20 mouse cellular contexts compared by ENCODE assay signal in genomic region chr8:12535617-12536016, GRCm38 (mm10). TPM values are rescaled to one million over a fixed set of nuclear protein-coding genes. Genes with fewer than 3 reads are reported as not detected.
DNase-seq lines count a peak whose midpoint lies in the region; ATAC-seq and TF ChIP-seq lines count a peak whose summit lies in the region.
"Had no signal": no experiment of that assay in that cellular context is flagged by ENCODE, and none has a peak within 500 bp of the region (broad histone marks: within the 10 kb centered on the region; RNA-seq: fewer than 3 reads in every experiment).

No protein-coding gene starts in this region.

- ATAC-seq in hindbrain, postnatal 0 days: no peak
- no peak for ATAC-seq in stomach, embryonic 15.5 days (ENCODE audit: insufficient read depth, low FRiP score, low read depth)
- ATAC-seq: intestine, postnatal 0 days; liver, postnatal 0 days had no signal

- no peaks in the 10 kb centered on the region for H3K27me3 ChIP-seq in hindbrain, postnatal 0 days (ENCODE audit: insufficient read depth, low read length)
- no peaks in the 10 kb centered on the region for H3K27me3 ChIP-seq in hindbrain, embryonic 10.5 days (ENCODE audit: insufficient read depth, poor library complexity, severe bottlenecking)
- no peaks in the 10 kb centered on the region for H3K27me3 ChIP-seq in stomach, embryonic 15.5 days (replicated peaks)

- H3K4me2 ChIP-seq in hindbrain, postnatal 0 days (ENCODE audit: low read depth, low read length): no peak overlapping the region
- peak overlapping the region; percentile 25; the same call in 1 of the 2 replicates for H3K4me2 ChIP-seq in stomach, embryonic 15.5 days
- H3K4me2 ChIP-seq: limb, embryonic 12.5 days had no signal

- H3K36me3 ChIP-seq in hindbrain, postnatal 0 days (ENCODE audit: insufficient read depth, low read length): no peaks in the 10 kb centered on the region
- no peaks in the 10 kb centered on the region for H3K36me3 ChIP-seq in hindbrain, embryonic 10.5 days
- no peaks in the 10 kb centered on the region for H3K36me3 ChIP-seq in stomach, embryonic 15.5 days
- H3K36me3 ChIP-seq: limb, embryonic 12.5 days; midbrain, embryonic 10.5 days had no signal

- H3K27ac ChIP-seq in hindbrain, postnatal 0 days: no peak overlapping the region
- no peak overlapping the region for H3K27ac ChIP-seq in hindbrain, embryonic 10.5 days
- H3K27ac ChIP-seq in stomach, embryonic 15.5 days: no peak overlapping the region
- H3K27ac ChIP-seq: limb, embryonic 12.5 days; midbrain, embryonic 10.5 days had no signal

- no peak overlapping the region for H3K4me3 ChIP-seq in hindbrain, postnatal 0 days (ENCODE audit: low read length)
- no peak overlapping the region for H3K4me3 ChIP-seq in hindbrain, embryonic 10.5 days
- H3K4me3 ChIP-seq in stomach, embryonic 15.5 days (replicated peaks): no peak overlapping the region
- H3K4me3 ChIP-seq: erythroblast, embryonic 14.5 days; limb, embryonic 12.5 days; midbrain, embryonic 10.5 days had no signal

- no peak for TF ChIP-seq CTCF in hindbrain, postnatal 0 days (IDR thresholded peaks at IDR 0.05; ENCODE audit: low read depth)

- H3K4me1 ChIP-seq in hindbrain, postnatal 0 days (ENCODE audit: insufficient read depth, low read length): no peaks in the 10 kb centered on the region
- no peaks in the 10 kb centered on the region for H3K4me1 ChIP-seq in hindbrain, embryonic 10.5 days (replicated peaks)
- H3K4me1 ChIP-seq in stomach, embryonic 15.5 days: peaks cover 5% of the 10 kb centered on the region; the same call in 1 of the 2 replicates
- H3K4me1 ChIP-seq: limb, embryonic 12.5 days; midbrain, embryonic 10.5 days had no signal

- intact Hi-C loops in left cerebral cortex, postnatal 25 days (cut with DNase I): no loop called here

- H3K9me3 ChIP-seq in hindbrain, postnatal 0 days (ENCODE audit: low read length): 0 out of 2 replicates have a peak, but pooled peaks cover 3% of the 10 kb centered on the region
- H3K9me3 ChIP-seq in hindbrain, embryonic 10.5 days: 0 out of 2 replicates have a peak, but pooled peaks cover 3% of the 10 kb centered on the region
- H3K9me3 ChIP-seq in stomach, embryonic 15.5 days: no peaks in the 10 kb centered on the region
- H3K9me3 ChIP-seq: midbrain, embryonic 10.5 days had no signal

- peak; percentile 57 for DNase-seq in hindbrain, postnatal 0 days (ENCODE audit: low spot score)
- no peak for DNase-seq in hindbrain, embryonic 10.5 days (ENCODE audit: low spot score)
- peak; percentile 13 for DNase-seq in lung, postnatal 10 days
- DNase-seq in lung, adult 18-20 months: no peak
- peak; percentile 8 to 11 for DNase-seq in left cerebral cortex, postnatal 25 days (ENCODE audit: low spot score in 2 of 2)
- DNase-seq in thymus, postnatal 36 days: no peak
- DNase-seq: adrenal gland, postnatal 14 days; heart, adult 11 months; liver, postnatal 0 days; thymus, postnatal 4 days had no signal

- no peak overlapping the region for H3K9ac ChIP-seq in hindbrain, postnatal 0 days (replicated peaks; ENCODE audit: low read length)
- H3K9ac ChIP-seq in stomach, embryonic 15.5 days: no peak overlapping the region
- H3K9ac ChIP-seq: limb, embryonic 12.5 days; liver, postnatal 0 days had no signal

- 42% methylated on average over 9 of the region's 9 CpGs for WGBS in hindbrain, postnatal 0 days
- WGBS in hindbrain, embryonic 10.5 days: 88% methylated on average over 9 of the region's 9 CpGs
- WGBS in stomach, embryonic 15.5 days: 27% methylated on average over 9 of the region's 9 CpGs

RNA-seq across cellular contexts. Expression of gene Spaca7, which starts 37.2 kb away (rescaled TPM):
- not detected in 2 replicates for total RNA-seq in hindbrain, postnatal 0 days (2014; rRNA removed)
- not detected in 2 replicates for polyA plus RNA-seq in hindbrain, postnatal 0 days (2015; fragmentation: Nextera tagmentation; extraction: Ambion mirVana)
- not detected in 2 replicates for polyA plus RNA-seq in hindbrain, embryonic 10.5 days (2016; fragmentation: Nextera tagmentation; extraction: Ambion mirVana)
- not detected for total RNA-seq in left cerebral cortex, postnatal 25 days (2021)
- not detected in 2 replicates for polyA plus RNA-seq in stomach, embryonic 15.5 days (2015; fragmentation: Nextera tagmentation; extraction: Ambion mirVana)
- total RNA-seq: adrenal gland, postnatal 14 days; CH12.LX; heart, postnatal 25 days; layer of hippocampus, adult 8-10 months had no signal
- polyA plus RNA-seq: cortical plate, adult 2 months; erythroblast, embryonic 14.5 days; limb, embryonic 12.5 days; liver, postnatal 0 days; midbrain, embryonic 10.5 days; neural tube, embryonic 11.5 days had no signal

Comparison
In these comparisons a context has a peak if more than half of its experiments do, and no peak if none do; other contexts are left out.
1. DNase-seq: peak in hindbrain, postnatal 0 days (single experiment), lung, postnatal 10 days (single experiment) and left cerebral cortex, postnatal 25 days (2 of 2); none in hindbrain, embryonic 10.5 days (single experiment), lung, adult 18-20 months (0 of 2) and thymus, postnatal 36 days (0 of 2).